Mouse (Mus musculus): ENCODE measurements around the gene A330070K13Rik. TPM values are rescaled to one million over a fixed set of nuclear protein-coding genes. Genes with fewer than 3 reads are reported as not detected.

Gene A330070K13Rik
- not detected in 2 replicates for polyA plus RNA-seq (2012; ENCODE audit: insufficient read depth, low replicate concordance)

- Histone ChIP-seq H3K4me1 (no peaks in the 10 kb centered on the region), H3K9me3 (peaks cover 1% of the 10 kb centered on the region; the same call in 1 of the 2 replicates), H3K36me3 (replicated peaks; ENCODE audit: low read length) (no peaks in the 10 kb centered on the region), H3K27me3 (replicated peaks) (peaks cover 7% of the 10 kb centered on the region), H3K4me3 (replicated peaks) (no peak within 1 kb of the TSS)
- TF ChIP-seq FLI1 (IDR thresholded peaks at IDR 0.05; ENCODE audit: low read length) (no peak), GATA1 (IDR thresholded peaks at IDR 0.05; ENCODE audit: borderline replicate concordance, low read length) (no peak)
Measured at GRCm38 (mm10) chr5:130384222-130384912, at the start of gene A330070K13Rik. TSS of gene A330070K13Rik (minus strand) at chr5:130384631.

GRCm38 (mm10) chr5:130411516-130411915, 27.1 kb upstream of the A330070K13Rik start:
- Histone ChIP-seq H3K9me3 (peaks cover 60% of the 10 kb centered on the region), H3K36me3 (replicated peaks; ENCODE audit: low read length) (no peaks in the 10 kb centered on the region), H3K4me1 (no peaks in the 10 kb centered on the region), H3K4me3 (replicated peaks) (peak overlapping the region; percentile 70), H3K27me3 (replicated peaks) (no peaks in the 10 kb centered on the region)
- no peak for TF ChIP-seq GATA1 (IDR thresholded peaks at IDR 0.05; ENCODE audit: borderline replicate concordance, low read length)

- Histone ChIP-seq H3K27me3 (replicated peaks) (no peaks in the 10 kb centered on the region), H3K4me3 (replicated peaks) (no peak overlapping the region), H3K36me3 (replicated peaks; ENCODE audit: low read length) (no peaks in the 10 kb centered on the region), H3K9me3 (peaks cover 66% of the 10 kb centered on the region), H3K4me1 (no peaks in the 10 kb centered on the region)
- no peak for TF ChIP-seq GATA1 (IDR thresholded peaks at IDR 0.05; ENCODE audit: borderline replicate concordance, low read length)
- no peak for TF ChIP-seq FLI1 (IDR thresholded peaks at IDR 0.05; ENCODE audit: low read length)
Measured at GRCm38 (mm10) chr5:130409706-130410105, 25.3 kb upstream of the A330070K13Rik start.

- H3K4me3 ChIP-seq (replicated peaks) = no peak overlapping the region
- H3K9me3 ChIP-seq = peaks cover 53% of the 10 kb centered on the region
- TF ChIP-seq GATA1 (IDR thresholded peaks at IDR 0.05; ENCODE audit: borderline replicate concordance, low read length) = no peak
- TF ChIP-seq FLI1 (IDR thresholded peaks at IDR 0.05; ENCODE audit: low read length) = no peak
- no peaks in the 10 kb centered on the region for H3K4me1 ChIP-seq
- H3K36me3 ChIP-seq (replicated peaks; ENCODE audit: low read length) = no peaks in the 10 kb centered on the region
- H3K27me3 ChIP-seq (replicated peaks) = no peaks in the 10 kb centered on the region
Measured at GRCm38 (mm10) chr5:130405201-130405600, 20.8 kb upstream of the A330070K13Rik start.

GRCm38 (mm10) chr5:130400136-130400917, 15.9 kb upstream of the A330070K13Rik start:
- Histone ChIP-seq H3K9me3 (peaks cover 55% of the 10 kb centered on the region), H3K27me3 (replicated peaks) (no peaks in the 10 kb centered on the region), H3K4me1 (no peaks in the 10 kb centered on the region), H3K4me3 (replicated peaks) (no peak overlapping the region), H3K36me3 (replicated peaks; ENCODE audit: low read length) (no peaks in the 10 kb centered on the region)
- TF ChIP-seq GATA1 (IDR thresholded peaks at IDR 0.05; ENCODE audit: borderline replicate concordance, low read length) = no peak
- TF ChIP-seq FLI1 (IDR thresholded peaks at IDR 0.05; ENCODE audit: low read length) = no peak

- H3K36me3 ChIP-seq (replicated peaks; ENCODE audit: low read length) = no peaks in the 10 kb centered on the region
- no peaks in the 10 kb centered on the region for H3K4me1 ChIP-seq
- H3K27me3 ChIP-seq (replicated peaks) = no peaks in the 10 kb centered on the region
- no peak for TF ChIP-seq GATA1 (IDR thresholded peaks at IDR 0.05; ENCODE audit: borderline replicate concordance, low read length)
- TF ChIP-seq FLI1 (IDR thresholded peaks at IDR 0.05; ENCODE audit: low read length) = no peak
- H3K4me3 ChIP-seq (replicated peaks) = no peak overlapping the region
- peaks cover 33% of the 10 kb centered on the region for H3K9me3 ChIP-seq
Measured at GRCm38 (mm10) chr5:130395142-130395541, 10.7 kb upstream of the A330070K13Rik start.

GRCm38 (mm10) chr5:130394386-130394785, 10.0 kb upstream of the A330070K13Rik start:
- H3K36me3 ChIP-seq (replicated peaks; ENCODE audit: low read length) = no peaks in the 10 kb centered on the region
- H3K9me3 ChIP-seq = peaks cover 28% of the 10 kb centered on the region
- no peak overlapping the region for H3K4me3 ChIP-seq (replicated peaks)
- no peak for TF ChIP-seq GATA1 (IDR thresholded peaks at IDR 0.05; ENCODE audit: borderline replicate concordance, low read length)
- no peak for TF ChIP-seq FLI1 (IDR thresholded peaks at IDR 0.05; ENCODE audit: low read length)
- no peaks in the 10 kb centered on the region for H3K27me3 ChIP-seq (replicated peaks)
- H3K4me1 ChIP-seq = no peaks in the 10 kb centered on the region

- no peaks in the 10 kb centered on the region for H3K27me3 ChIP-seq (replicated peaks)
- H3K36me3 ChIP-seq (replicated peaks; ENCODE audit: low read length) = no peaks in the 10 kb centered on the region
- TF ChIP-seq GATA1 (IDR thresholded peaks at IDR 0.05; ENCODE audit: borderline replicate concordance, low read length) (no peak), FLI1 (IDR thresholded peaks at IDR 0.05; ENCODE audit: low read length) (no peak)
- H3K4me3 ChIP-seq (replicated peaks) = no peak overlapping the region
- H3K9me3 ChIP-seq = peaks cover 22% of the 10 kb centered on the region
- no peaks in the 10 kb centered on the region for H3K4me1 ChIP-seq
Measured at GRCm38 (mm10) chr5:130393618-130394355, 9.4 kb upstream of the A330070K13Rik start.

- no peak for TF ChIP-seq FLI1 (IDR thresholded peaks at IDR 0.05; ENCODE audit: low read length)
- TF ChIP-seq GATA1 (IDR thresholded peaks at IDR 0.05; ENCODE audit: borderline replicate concordance, low read length) = no peak
- peaks cover 7% of the 10 kb centered on the region for H3K27me3 ChIP-seq (replicated peaks)
- H3K9me3 ChIP-seq = peaks cover 7% of the 10 kb centered on the region; the same call in 1 of the 2 replicates
- no peaks in the 10 kb centered on the region for H3K36me3 ChIP-seq (replicated peaks; ENCODE audit: low read length)
- no peak overlapping the region for H3K4me3 ChIP-seq (replicated peaks)
- no peaks in the 10 kb centered on the region for H3K4me1 ChIP-seq
Measured at GRCm38 (mm10) chr5:130386418-130386817, 2.0 kb upstream of the A330070K13Rik start.

Data from megakaryocyte, embryonic 14.5 days (primary cell).